Mouse (Mus musculus): ENCODE results near the gene Mex3a. TPM values are rescaled to one million over a fixed set of nuclear protein-coding genes. Genes with fewer than 3 reads are reported as not detected.

Gene Mex3a
- total and polyA plus RNA-seq, 3 experiments = 1.1 to 4.9 (median 2.5) TPM

- Histone ChIP-seq H3K9me3 (replicated peaks; ENCODE audit: low read length) (no peaks in the 10 kb centered on the region), H3K4me1 (ENCODE audit: control insufficient read depth in 1 of 2, insufficient read depth in 2 of 2) (peaks cover 13 to 31% of the 10 kb centered on the region in 2 experiments), H3K9ac (ENCODE audit: insufficient read depth, low read depth) (no peak overlapping the region), H3K27me3 (replicated peaks) (no peaks in the 10 kb centered on the region), H3K4me2 (ENCODE audit: insufficient read depth, low read depth, poor library complexity, severe bottlenecking) (no peak overlapping the region), H3K4me3 (replicated peaks in 1 of 3; ENCODE audit: low read depth in 2 of 3, low read length in 2 of 3, poor library complexity in 1 of 3) (no peak overlapping the region), H3K79me2 (replicated peaks; ENCODE audit: control insufficient read depth, extremely low read depth, insufficient read depth, poor library complexity, severe bottlenecking) (no peaks in the 10 kb centered on the region), H3K36me3 (replicated peaks in 1 of 2; ENCODE audit: control insufficient read depth in 1 of 2, insufficient read depth in 1 of 2, low read length in 1 of 2) (peaks cover 0 to 23% of the 10 kb centered on the region in 2 experiments), H3K27ac (ENCODE audit: insufficient read depth, low read depth) (no peak overlapping the region)
- no peak for DNase-seq (ENCODE audit: extremely low read depth)
- no peak for TF ChIP-seq SIN3A (IDR thresholded peaks at IDR 0.05; ENCODE audit: low read length)
- TF ChIP-seq ZMIZ1 (IDR thresholded peaks at IDR 0.05; ENCODE audit: low read depth, low read length) = no peak
- TF ChIP-seq TBP (conservative IDR thresholded peaks at IDR 0.05; ENCODE audit: low read depth, low read length) = no peak
- no peak for TF ChIP-seq KAT2A (IDR thresholded peaks at IDR 0.05; ENCODE audit: insufficient replicate concordance, low read length)
- no peak for TF ChIP-seq MEF2A (IDR thresholded peaks at IDR 0.05; ENCODE audit: borderline replicate concordance, low read depth, low read length)
- no peak for TF ChIP-seq NRF1 (IDR thresholded peaks at IDR 0.05; ENCODE audit: low read depth, low read length)
- TF ChIP-seq RAD21 (IDR thresholded peaks at IDR 0.05; ENCODE audit: low read depth, low read length) = no peak
- no peak for TF ChIP-seq PAX5 (IDR thresholded peaks at IDR 0.05; ENCODE audit: low read length)
- TF ChIP-seq HCFC1 (IDR thresholded peaks at IDR 0.05; ENCODE audit: low read depth, low read length) = no peak
- TF ChIP-seq ELF1 (IDR thresholded peaks at IDR 0.05; ENCODE audit: low read depth, low read length) = no peak
- TF ChIP-seq SMC3 (IDR thresholded peaks at IDR 0.05; ENCODE audit: low read depth, low read length) = no peak
- TF ChIP-seq USF2 (conservative IDR thresholded peaks at IDR 0.05; ENCODE audit: low read depth, low read length) = no peak
- TF ChIP-seq ZNF384 (IDR thresholded peaks at IDR 0.05; ENCODE audit: low read depth, low read length) = no peak
- TF ChIP-seq EP300 (IDR thresholded peaks at IDR 0.05; ENCODE audit: low read length) = no peak
- TF ChIP-seq ZC3H11A (IDR thresholded peaks at IDR 0.05; ENCODE audit: low read depth, low read length) = no peak
- dilution Hi-C loops (cut with MboI; ENCODE audit: extremely low pct_ligation_motif_present, extremely low pct_unique_long_range_greater_than_20kb, low sequenced_read_pairs) (no loop called here), in situ Hi-C loops (cut with MboI; ENCODE audit: low pct_ligation_motif_present, low pct_unique_long_range_greater_than_20kb, low sequenced_read_pairs) (no loop called here)
Measured at GRCm38 (mm10) chr3:88542486-88542885, 10.3 kb downstream of the Mex3a start.

- Histone ChIP-seq H3K36me3 (replicated peaks in 1 of 2; ENCODE audit: control insufficient read depth in 1 of 2, insufficient read depth in 1 of 2, low read length in 1 of 2) (peaks cover 0 to 21% of the 10 kb centered on the region in 2 experiments), H3K79me2 (replicated peaks; ENCODE audit: control insufficient read depth, extremely low read depth, insufficient read depth, poor library complexity, severe bottlenecking) (no peaks in the 10 kb centered on the region), H3K27me3 (replicated peaks) (no peaks in the 10 kb centered on the region), H3K27ac (ENCODE audit: insufficient read depth, low read depth) (no peak overlapping the region), H3K9me3 (replicated peaks; ENCODE audit: low read length) (no peaks in the 10 kb centered on the region), H3K4me2 (ENCODE audit: insufficient read depth, low read depth, poor library complexity, severe bottlenecking) (no peak overlapping the region), H3K9ac (ENCODE audit: insufficient read depth, low read depth) (no peak overlapping the region), H3K4me3 (replicated peaks in 1 of 3; ENCODE audit: low read depth in 2 of 3, low read length in 2 of 3, poor library complexity in 1 of 3) (no peak overlapping the region), H3K4me1 (ENCODE audit: control insufficient read depth in 1 of 2, insufficient read depth in 2 of 2) (peaks cover 13 to 31% of the 10 kb centered on the region in 2 experiments)
- no peak for DNase-seq (ENCODE audit: extremely low read depth)
- TF ChIP-seq TBP (conservative IDR thresholded peaks at IDR 0.05; ENCODE audit: low read depth, low read length) (no peak), USF1 (IDR thresholded peaks at IDR 0.05; ENCODE audit: low read depth, low read length) (no peak), CHD1 (IDR thresholded peaks at IDR 0.05; ENCODE audit: low read depth, low read length) (no peak), SMC3 (IDR thresholded peaks at IDR 0.05; ENCODE audit: low read depth, low read length) (no peak), NRF1 (IDR thresholded peaks at IDR 0.05; ENCODE audit: low read depth, low read length) (no peak), NELFE (IDR thresholded peaks at IDR 0.05; ENCODE audit: low read depth, low read length) (no peak), E2F4 (IDR thresholded peaks at IDR 0.05; ENCODE audit: insufficient replicate concordance, low read depth, low read length) (no peak), HCFC1 (IDR thresholded peaks at IDR 0.05; ENCODE audit: low read depth, low read length) (no peak), RAD21 (IDR thresholded peaks at IDR 0.05; ENCODE audit: low read depth, low read length) (no peak), IRF4 (IDR thresholded peaks at IDR 0.05; ENCODE audit: low read depth, low read length) (no peak), ZC3H11A (IDR thresholded peaks at IDR 0.05; ENCODE audit: low read depth, low read length) (no peak), MAZ (IDR thresholded peaks at IDR 0.05; ENCODE audit: low read depth, low read length) (no peak), ETS1 (conservative IDR thresholded peaks at IDR 0.05; ENCODE audit: low read depth, low read length) (no peak), ELF1 (IDR thresholded peaks at IDR 0.05; ENCODE audit: low read depth, low read length) (no peak)
- dilution Hi-C loops (cut with MboI; ENCODE audit: extremely low pct_ligation_motif_present, extremely low pct_unique_long_range_greater_than_20kb, low sequenced_read_pairs) (no loop called here), in situ Hi-C loops (cut with MboI; ENCODE audit: low pct_ligation_motif_present, low pct_unique_long_range_greater_than_20kb, low sequenced_read_pairs) (no loop called here)
Measured at GRCm38 (mm10) chr3:88543174-88543573, 11.0 kb downstream of the Mex3a start.

Measured in CH12.LX (cell line).